Mouse (Mus musculus): ENCODE measurements around the gene Misp. TPM values are rescaled to one million over a fixed set of nuclear protein-coding genes. Genes with fewer than 3 reads are reported as not detected.

Misp gene
- polyA plus RNA-seq, 1 experiment from 2014 or later = 0.63 TPM

DNA sequence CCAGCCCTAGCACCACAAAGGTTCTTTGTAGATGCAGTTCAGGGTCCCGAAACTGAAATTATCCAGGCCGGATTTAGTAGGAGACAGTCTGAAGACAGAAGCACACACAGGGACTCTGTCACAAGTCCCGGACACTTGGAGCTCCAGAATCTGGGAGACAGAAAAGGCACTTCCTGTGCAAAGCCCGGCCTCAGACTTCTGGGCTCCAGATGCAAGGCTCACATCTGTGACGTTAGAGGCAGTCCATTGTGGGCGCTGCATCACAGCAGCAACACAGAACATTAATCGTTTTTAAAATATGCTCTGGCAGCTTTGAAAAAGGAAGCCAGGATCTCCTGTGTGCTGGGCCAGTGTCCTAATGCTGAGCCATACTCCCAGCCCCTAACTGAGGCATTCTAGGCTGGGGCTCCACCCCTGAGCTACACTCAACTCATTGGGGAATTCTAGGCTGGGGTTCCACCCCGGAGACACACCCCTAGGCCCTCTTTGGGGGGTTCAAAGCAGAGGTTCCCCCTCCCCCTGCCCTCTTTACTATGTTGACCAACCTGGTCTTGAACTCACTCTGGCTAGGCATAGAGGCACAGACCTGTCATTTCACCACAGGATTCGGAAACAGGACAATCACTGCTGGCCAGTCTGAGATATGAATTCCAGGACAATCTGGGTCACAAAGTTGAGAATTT is 31.5 kb downstream of the Misp start:
- Histone ChIP-seq H3K27ac (ENCODE audit: low read depth, low read length) (peak overlapping the region; percentile 100), H3K9ac (ENCODE audit: low read depth, low read length) (peak overlapping the region; percentile 90), H3K27me3 (ENCODE audit: control insufficient read depth, insufficient read depth, low read length) (no peaks in the 10 kb centered on the region), H3K4me3 (ENCODE audit: low read depth, low read length) (peak overlapping the region; percentile 86), H3K9me3 (replicated peaks; ENCODE audit: control insufficient read depth, low read length) (no peaks in the 10 kb centered on the region), H3K4me1 (ENCODE audit: control insufficient read depth, insufficient read depth, low read length) (peaks cover 35% of the 10 kb centered on the region), H3K4me2 (peak overlapping the region; percentile 89), H3K36me3 (ENCODE audit: control insufficient read depth, insufficient read depth, low read length) (no peaks in the 10 kb centered on the region)
- ATAC-seq (replicated peaks; ENCODE audit: insufficient number of reproducible peaks, low FRiP score, low TSS enrichment) = no peak
- WGBS (ENCODE audit: insufficient replicate concordance) = 55% methylated on average over 9 of the region's 9 CpGs

DNA sequence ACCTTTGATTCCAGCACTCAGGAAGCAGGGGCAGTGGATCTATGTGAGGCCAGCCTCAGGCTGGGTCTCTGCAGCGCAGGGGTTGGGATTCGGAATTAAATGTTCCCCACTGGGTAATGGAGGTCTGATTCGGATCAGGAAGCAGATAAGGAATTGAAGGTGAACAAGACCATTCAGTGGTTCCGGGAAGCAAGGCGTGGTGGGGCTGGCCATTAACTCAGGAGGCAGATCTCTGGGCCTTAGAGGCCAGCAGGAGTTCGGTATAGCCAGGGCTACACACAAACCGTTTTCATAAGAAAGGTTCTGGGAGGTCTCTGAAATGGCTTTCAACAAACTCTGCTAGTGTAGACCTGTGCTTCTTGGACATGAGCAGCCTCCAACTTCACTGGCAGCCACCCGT is 32.0 kb downstream of the Misp start:
- WGBS (ENCODE audit: insufficient replicate concordance) = 27% methylated on average over 8 of the region's 8 CpGs
- ATAC-seq (replicated peaks; ENCODE audit: insufficient number of reproducible peaks, low FRiP score, low TSS enrichment) = no peak

DNA sequence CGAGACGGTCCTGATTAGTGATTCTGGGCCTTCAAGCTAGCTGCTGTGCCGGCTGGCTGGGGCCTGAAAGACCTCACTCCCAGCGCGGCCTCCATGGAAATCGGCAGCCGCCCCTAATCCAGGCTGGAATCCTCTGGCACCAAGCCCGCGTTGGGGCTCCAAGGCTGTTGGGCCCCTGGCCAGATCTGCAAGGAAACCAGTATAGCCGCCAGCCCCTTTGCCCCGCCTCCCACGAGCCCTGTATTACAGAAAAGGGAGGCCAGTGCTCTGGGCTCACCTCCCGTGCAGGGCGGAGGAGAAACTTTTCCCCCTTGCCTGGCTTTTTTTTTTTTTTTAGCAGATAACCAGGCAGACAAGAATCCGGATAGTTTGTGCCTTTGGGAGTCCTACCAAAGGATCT is 32.6 kb downstream of the Misp start:
- under 1% methylated on average over 15 of the region's 15 CpGs for WGBS (ENCODE audit: insufficient replicate concordance)
- Histone ChIP-seq H3K4me2 (peak overlapping the region; percentile 89), H3K4me1 (ENCODE audit: control insufficient read depth, insufficient read depth, low read length) (peaks cover 47% of the 10 kb centered on the region)

More for the DNA sequence above, 32.0 kb downstream of the Misp start:
- Histone ChIP-seq H3K9me3 (replicated peaks; ENCODE audit: control insufficient read depth, low read length) (no peaks in the 10 kb centered on the region), H3K4me3 (ENCODE audit: low read depth, low read length) (peak overlapping the region; percentile 86), H3K9ac (ENCODE audit: low read depth, low read length) (peak overlapping the region; percentile 90), H3K36me3 (ENCODE audit: control insufficient read depth, insufficient read depth, low read length) (0 out of 2 replicates have a peak, but pooled peaks cover 2% of the 10 kb centered on the region), H3K27ac (ENCODE audit: low read depth, low read length) (peak overlapping the region; percentile 100), H3K4me2 (peak overlapping the region; percentile 89), H3K27me3 (ENCODE audit: control insufficient read depth, insufficient read depth, low read length) (no peaks in the 10 kb centered on the region), H3K4me1 (ENCODE audit: control insufficient read depth, insufficient read depth, low read length) (peaks cover 41% of the 10 kb centered on the region)

DNA sequence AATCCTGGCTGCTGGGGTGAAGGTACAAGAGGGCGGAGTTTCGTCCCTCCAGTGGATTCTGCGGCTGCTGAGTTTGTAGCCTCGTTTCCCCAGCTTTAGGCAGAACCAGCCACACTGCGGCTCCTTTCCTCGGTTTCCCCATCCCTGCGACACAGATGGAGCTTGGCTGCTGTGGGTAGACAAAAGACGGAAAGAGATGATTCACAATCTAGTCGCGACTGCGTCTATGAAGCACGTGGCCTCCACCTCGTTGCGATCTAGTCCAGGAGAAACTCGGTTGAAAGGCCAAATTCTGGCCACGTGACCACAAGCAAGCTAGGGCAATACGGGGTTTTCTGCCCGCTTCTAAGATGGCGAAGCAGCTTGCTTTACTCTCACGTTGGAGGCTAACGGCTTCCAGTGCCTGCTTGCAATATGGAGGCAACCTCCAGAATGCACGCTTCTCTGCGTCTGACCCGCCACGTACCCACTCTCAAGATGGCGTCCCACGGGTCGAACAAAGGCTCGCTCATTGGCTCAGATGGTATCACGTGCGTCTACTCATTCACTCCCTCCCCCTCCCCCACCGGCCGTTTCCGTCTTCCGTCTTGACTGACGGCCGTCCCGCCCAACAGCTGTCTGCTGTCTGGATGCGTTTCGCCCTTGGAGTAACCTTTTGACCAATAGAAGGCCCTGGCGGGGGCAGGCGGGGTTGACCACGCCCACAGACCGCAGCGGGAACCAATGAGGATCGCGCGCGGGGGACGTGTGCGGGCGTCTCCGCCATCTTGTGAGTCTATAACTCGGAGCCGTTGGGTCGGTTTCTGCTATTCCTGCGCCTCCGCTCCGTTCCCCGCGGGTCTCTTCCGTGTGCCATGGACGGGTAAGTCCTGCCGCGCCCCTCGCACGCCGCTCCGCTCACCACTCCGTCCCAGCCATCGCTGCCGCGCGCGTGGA is 33.3 kb downstream of the Misp start, which contains the start of gene Ptbp1:
Gene Ptbp1, plus strand, starts transcription at position 568 of the 936 bp plus-strand sequence.
- peaks cover 52% of the 10 kb centered on the region for H3K4me1 ChIP-seq (ENCODE audit: control insufficient read depth, insufficient read depth, low read length)

More for the DNA sequence above, 32.6 kb downstream of the Misp start:
- H3K4me3 ChIP-seq (ENCODE audit: low read depth, low read length) = peak overlapping the region; percentile 86
- H3K27me3 ChIP-seq (ENCODE audit: control insufficient read depth, insufficient read depth, low read length) = no peaks in the 10 kb centered on the region
- peaks cover 2% of the 10 kb centered on the region; the same call in 1 of the 2 replicates for H3K36me3 ChIP-seq (ENCODE audit: control insufficient read depth, insufficient read depth, low read length)
- H3K27ac ChIP-seq (ENCODE audit: low read depth, low read length) = peak overlapping the region; percentile 100
- ATAC-seq (replicated peaks; ENCODE audit: insufficient number of reproducible peaks, low FRiP score, low TSS enrichment) = peak; percentile 49; the same call in 1 of the 2 replicates
- H3K9me3 ChIP-seq (replicated peaks; ENCODE audit: control insufficient read depth, low read length) = no peaks in the 10 kb centered on the region
- peak overlapping the region; percentile 90 for H3K9ac ChIP-seq (ENCODE audit: low read depth, low read length)

DNA sequence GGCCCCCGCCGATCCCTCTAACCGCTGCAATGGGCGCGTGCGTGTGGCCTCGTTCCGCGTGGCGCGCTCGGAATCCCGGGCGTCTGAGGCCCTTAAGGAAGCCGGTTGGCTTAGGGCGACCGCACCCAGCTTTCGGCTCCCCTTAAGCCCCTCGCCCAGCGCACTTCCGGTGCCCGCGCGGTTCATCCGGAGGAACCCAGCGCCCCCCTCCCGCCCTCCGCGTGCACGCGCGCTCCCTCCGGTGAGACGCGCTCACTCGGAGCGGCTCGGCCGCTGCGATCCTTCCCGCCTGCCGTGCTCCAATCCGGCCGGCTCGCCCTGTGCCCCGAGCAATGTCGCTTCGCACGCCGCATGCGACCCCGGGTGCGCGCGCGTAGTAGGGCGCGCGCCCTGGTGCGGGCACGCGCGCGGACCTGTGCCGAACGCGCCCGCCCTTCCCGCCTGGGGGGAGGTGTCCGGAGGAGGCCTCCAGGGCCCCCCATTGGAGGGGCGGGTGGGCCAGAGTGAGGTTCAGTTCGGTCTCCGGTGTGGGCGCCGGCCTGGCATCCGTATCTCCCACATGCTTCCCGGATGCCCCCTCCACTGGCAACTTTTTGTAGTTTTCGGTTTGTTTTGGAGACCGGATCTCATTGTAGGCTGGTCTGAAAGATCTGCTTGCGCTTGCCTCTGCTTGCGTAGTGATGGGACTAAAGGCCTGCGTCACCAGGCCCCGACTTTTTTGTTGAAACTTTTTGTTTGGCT is 34.2 kb downstream of the Misp start:
- Histone ChIP-seq H3K9me3 (replicated peaks; ENCODE audit: control insufficient read depth, low read length) (no peaks in the 10 kb centered on the region), H3K36me3 (ENCODE audit: control insufficient read depth, insufficient read depth, low read length) (peaks cover 12% of the 10 kb centered on the region), H3K4me3 (ENCODE audit: low read depth, low read length) (peak overlapping the region; percentile 86), H3K27ac (ENCODE audit: low read depth, low read length) (peak overlapping the region; percentile 100), H3K27me3 (ENCODE audit: control insufficient read depth, insufficient read depth, low read length) (no peaks in the 10 kb centered on the region), H3K4me2 (peak overlapping the region; percentile 78), H3K9ac (ENCODE audit: low read depth, low read length) (peak overlapping the region; percentile 100), H3K4me1 (ENCODE audit: control insufficient read depth, insufficient read depth, low read length) (peaks cover 54% of the 10 kb centered on the region)
- ATAC-seq (replicated peaks; ENCODE audit: insufficient number of reproducible peaks, low FRiP score, low TSS enrichment) = peak; percentile 7; the same call in 1 of the 2 replicates
- WGBS (ENCODE audit: insufficient replicate concordance) = under 1% methylated on average over 83 of the region's 83 CpGs

More for the DNA sequence above, 33.3 kb downstream of the Misp start, which contains the start of gene Ptbp1:
- peak within 1 kb of the TSS; percentile 100 for H3K9ac ChIP-seq (ENCODE audit: low read depth, low read length)
- H3K27me3 ChIP-seq (ENCODE audit: control insufficient read depth, insufficient read depth, low read length) = no peaks in the 10 kb centered on the region
- WGBS (ENCODE audit: insufficient replicate concordance) = under 1% methylated on average over 75 of the region's 75 CpGs
- peak; percentile 89 for ATAC-seq (replicated peaks; ENCODE audit: insufficient number of reproducible peaks, low FRiP score, low TSS enrichment)
- no peaks in the 10 kb centered on the region for H3K9me3 ChIP-seq (replicated peaks; ENCODE audit: control insufficient read depth, low read length)
- peak within 1 kb of the TSS; percentile 100 for H3K27ac ChIP-seq (ENCODE audit: low read depth, low read length)
- H3K36me3 ChIP-seq (ENCODE audit: control insufficient read depth, insufficient read depth, low read length) = peaks cover 4% of the 10 kb centered on the region
- peak within 1 kb of the TSS; percentile 89 for H3K4me2 ChIP-seq
- H3K4me3 ChIP-seq (ENCODE audit: low read depth, low read length) = peak within 1 kb of the TSS; percentile 86

DNA sequence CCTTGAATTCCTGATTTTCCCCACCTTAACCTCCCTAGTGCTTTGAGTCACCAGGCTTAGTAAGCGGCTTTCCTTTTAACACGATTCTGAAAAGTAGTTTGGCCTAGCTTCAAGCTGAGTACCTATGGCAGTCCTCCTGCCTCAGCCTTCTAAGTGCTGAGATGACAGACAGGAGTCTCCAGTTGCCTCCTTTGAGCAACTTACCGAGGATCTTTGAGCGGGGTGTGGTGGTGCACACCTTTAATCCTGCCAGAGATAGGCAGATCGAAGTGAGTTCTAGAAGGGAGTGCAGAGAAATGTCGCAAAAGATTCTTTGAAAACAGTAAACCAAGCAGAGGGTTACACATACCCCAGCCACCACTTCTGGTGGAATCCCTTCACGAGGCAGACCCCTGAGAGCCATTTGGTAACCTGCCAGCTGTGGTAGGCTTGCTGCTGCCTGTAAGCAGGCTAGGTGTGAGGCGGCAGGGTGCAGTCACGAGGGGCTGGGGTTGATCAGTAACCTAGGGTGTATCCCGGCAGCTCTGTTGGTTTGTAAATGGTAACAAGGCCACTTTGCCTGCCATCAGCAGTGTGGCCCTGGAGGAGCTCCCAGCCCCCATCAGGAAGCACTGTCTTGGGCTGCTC is 34.9 kb downstream of the Misp start:
- H3K27ac ChIP-seq (ENCODE audit: low read depth, low read length) = peak overlapping the region; percentile 100
- 1% methylated on average over 10 of the region's 10 CpGs for WGBS (ENCODE audit: insufficient replicate concordance)

DNA sequence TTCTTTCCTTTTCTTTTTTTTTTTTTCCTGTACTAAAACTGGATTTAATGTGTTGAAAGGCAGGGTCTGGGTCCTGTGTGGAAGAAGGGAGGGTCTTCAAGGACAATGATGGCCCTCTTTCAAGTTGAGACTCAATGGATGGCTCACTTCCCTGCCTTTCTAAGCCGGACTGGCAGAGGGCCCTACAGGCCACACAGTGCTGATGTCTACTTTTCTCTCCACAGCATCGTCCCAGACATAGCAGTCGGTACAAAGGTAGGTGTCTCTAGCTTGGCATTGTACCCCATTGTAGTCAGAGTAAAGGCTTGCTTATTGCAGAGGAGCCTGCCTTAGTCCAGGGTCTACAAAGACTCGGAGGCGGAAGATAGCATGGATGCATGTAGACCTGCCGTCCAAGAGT is 35.5 kb downstream of the Misp start:
- ATAC-seq (replicated peaks; ENCODE audit: insufficient number of reproducible peaks, low FRiP score, low TSS enrichment) = no peak
- 44% methylated on average over 6 of the region's 6 CpGs for WGBS (ENCODE audit: insufficient replicate concordance)
- Histone ChIP-seq H3K4me2 (peak overlapping the region; percentile 78), H3K9me3 (replicated peaks; ENCODE audit: control insufficient read depth, low read length) (no peaks in the 10 kb centered on the region), H3K27me3 (ENCODE audit: control insufficient read depth, insufficient read depth, low read length) (no peaks in the 10 kb centered on the region), H3K36me3 (ENCODE audit: control insufficient read depth, insufficient read depth, low read length) (peaks cover 25% of the 10 kb centered on the region), H3K4me3 (ENCODE audit: low read depth, low read length) (peak overlapping the region; percentile 86), H3K27ac (ENCODE audit: low read depth, low read length) (peak overlapping the region; percentile 18; the same call in 1 of the 2 replicates), H3K9ac (ENCODE audit: low read depth, low read length) (peak overlapping the region; percentile 100), H3K4me1 (ENCODE audit: control insufficient read depth, insufficient read depth, low read length) (peaks cover 49% of the 10 kb centered on the region)

More for the DNA sequence above, 34.9 kb downstream of the Misp start:
- ATAC-seq (replicated peaks; ENCODE audit: insufficient number of reproducible peaks, low FRiP score, low TSS enrichment) = no peak
- Histone ChIP-seq H3K4me3 (ENCODE audit: low read depth, low read length) (peak overlapping the region; percentile 86), H3K9me3 (replicated peaks; ENCODE audit: control insufficient read depth, low read length) (no peaks in the 10 kb centered on the region), H3K27me3 (ENCODE audit: control insufficient read depth, insufficient read depth, low read length) (no peaks in the 10 kb centered on the region), H3K4me2 (peak overlapping the region; percentile 78), H3K36me3 (ENCODE audit: control insufficient read depth, insufficient read depth, low read length) (peaks cover 19% of the 10 kb centered on the region), H3K4me1 (ENCODE audit: control insufficient read depth, insufficient read depth, low read length) (peaks cover 51% of the 10 kb centered on the region), H3K9ac (ENCODE audit: low read depth, low read length) (peak overlapping the region; percentile 100)

Data from heart, embryonic 11.5 days (tissue).